Mouse (Mus musculus): Measurements from ENCODE around the gene Olfr1024. TPM values are rescaled to one million over a fixed set of nuclear protein-coding genes. Genes with fewer than 3 reads are reported as not detected.

Olfr1024 gene
- total RNA-seq (2021): not detected
- long read RNA-seq, experiment 1: 0 reads
- long read RNA-seq, experiment 2: 0 reads

DNA sequence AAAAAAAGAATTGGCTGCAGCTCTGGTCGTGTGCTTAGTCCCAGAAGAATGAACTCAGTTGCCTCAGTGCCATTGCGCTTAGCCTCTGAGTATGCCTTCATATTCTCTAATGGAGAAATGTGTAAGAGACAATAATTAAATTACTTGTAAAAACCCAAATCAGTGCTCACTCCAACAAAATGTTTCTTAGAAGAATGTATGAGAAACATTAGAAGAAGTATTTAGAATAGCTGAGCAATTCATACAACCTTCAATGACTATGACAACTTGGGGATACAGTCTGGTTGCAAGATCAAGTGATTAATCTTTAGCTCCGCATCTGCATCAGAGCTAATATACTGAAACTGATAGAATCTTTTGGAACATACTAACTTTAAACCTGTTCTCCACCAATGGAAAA is at the start of gene Olfr1024:
TSS of gene Olfr1024 (minus strand) at position 101 of the 400 bp plus-strand sequence.
- DNase-seq: no peak

- DNase-seq: no peak
Measured at GRCm38 (mm10) chr2:85950137-85950536, 45.3 kb upstream of the Olfr1024 start, which contains the start of gene Olfr1028. Gene Olfr1028 (plus strand): TSS chr2:85950437.

DNA sequence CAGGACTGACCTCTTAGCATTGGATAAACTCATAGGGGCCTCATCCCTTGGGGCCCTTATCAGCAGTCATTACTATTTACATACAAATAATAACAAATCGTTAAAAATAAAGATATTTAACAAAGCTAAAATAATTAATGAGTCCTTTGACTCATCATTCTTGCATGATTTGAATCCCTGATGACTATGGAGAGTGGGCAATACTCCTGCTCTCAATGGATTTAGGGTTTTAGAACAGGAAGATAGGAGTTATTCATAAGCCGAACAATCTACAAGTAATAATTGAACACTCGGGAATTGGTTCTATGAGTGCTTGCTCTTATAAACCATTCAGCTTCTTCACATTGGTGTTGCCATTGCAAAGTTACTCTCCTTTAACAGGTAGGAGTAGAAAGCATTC is 16.4 kb upstream of the Olfr1024 start, which contains the start of gene Olfr1026:
TSS of gene Olfr1026 (plus strand) at position 301 of the 400 bp plus-strand sequence.
- DNase-seq: no peak

DNA sequence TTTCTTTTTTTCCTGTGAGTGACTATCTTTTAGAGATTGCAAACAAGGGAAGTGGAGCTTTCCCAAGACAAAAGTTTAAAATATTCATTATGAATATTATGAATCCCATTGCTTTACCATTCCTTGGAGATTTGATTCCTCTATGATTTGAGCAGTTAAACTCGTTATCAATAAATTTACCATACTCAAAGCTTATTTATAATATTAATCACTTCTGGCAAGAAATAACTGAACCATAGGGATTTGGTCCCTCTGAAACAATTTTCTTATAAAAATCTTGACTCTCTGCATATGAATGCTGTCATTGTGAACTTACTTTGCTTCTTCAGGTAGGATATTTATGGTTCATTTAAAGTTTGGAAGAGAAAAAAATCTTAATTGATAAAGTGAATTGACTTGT is 10.0 kb upstream of the Olfr1024 start, which contains the start of gene Olfr1025-ps1:
TSS of gene Olfr1025-ps1 (plus strand) at position 301 of the 400 bp plus-strand sequence.
- DNase-seq: no peak

DNA sequence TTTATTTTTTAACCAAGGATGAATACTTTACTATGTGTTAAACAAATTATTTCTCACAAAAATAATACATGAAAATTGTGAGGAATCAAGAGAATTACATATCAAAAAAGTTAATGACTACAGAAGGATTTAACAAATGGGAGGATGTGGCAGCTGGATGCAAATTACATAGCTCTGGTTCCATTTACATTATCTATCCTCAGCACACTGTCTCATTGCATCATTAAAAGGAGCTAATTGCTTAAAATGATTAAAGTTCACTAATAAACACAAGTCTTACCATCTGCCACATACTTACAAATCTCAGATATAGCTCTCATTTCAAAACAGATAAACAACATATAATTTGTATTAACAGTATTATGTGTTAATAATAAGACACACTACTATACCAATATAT is 8.3 kb upstream of the Olfr1024 start:
- no peak for DNase-seq

- no peak for DNase-seq
Measured at GRCm38 (mm10) chr2:85885340-85885739, 19.5 kb downstream of the Olfr1024 start, which contains the start of gene Olfr1023. Gene Olfr1023 (plus strand): TSS chr2:85885640.

GRCm38 (mm10) chr2:85868294-85868693 is 36.6 kb downstream of the Olfr1024 start, which contains the start of gene Olfr1022:
Gene Olfr1022 (plus strand): TSS chr2:85868594.
- no peak for DNase-seq

Other genes starting within 250 kb of the Olfr1024 start
- gene Olfr154, start 240.6 kb downstream of the Olfr1024 start, total RNA-seq (2021): not detected
- not detected for gene Olfr1006, start 226.3 kb downstream of the Olfr1024 start, total RNA-seq (2021)
- not detected for gene Olfr1008, start 215.6 kb downstream of the Olfr1024 start, total RNA-seq (2021)
- not detected for gene Olfr1009, start 189.6 kb downstream of the Olfr1024 start, total RNA-seq (2021)
- not detected for gene Olfr1012, start 142.3 kb downstream of the Olfr1024 start, total RNA-seq (2021)
- under 1 TPM in 1 of 2 experiments, not detected in 1; 0.07 TPM for gene Olfr1013, start 138.0 kb downstream of the Olfr1024 start, total RNA-seq (2021)
- gene Olfr1014, start 132.3 kb downstream of the Olfr1024 start, total RNA-seq (2021): not detected
- not detected for gene Olfr1015, start 123.0 kb downstream of the Olfr1024 start, total RNA-seq (2021)
- gene Olfr1016, start 102.5 kb downstream of the Olfr1024 start, total RNA-seq (2021): not detected
- gene Olfr1018, start 86.6 kb downstream of the Olfr1024 start, total RNA-seq (2021): not detected
- gene Olfr1019, start 59.6 kb downstream of the Olfr1024 start, total RNA-seq (2021): not detected
- not detected for gene Olfr1020, start 58.0 kb downstream of the Olfr1024 start, total RNA-seq (2021)
- not detected for gene Olfr1022, start 36.5 kb downstream of the Olfr1024 start, total RNA-seq (2021)
- gene Olfr1023, start 19.4 kb downstream of the Olfr1024 start, total RNA-seq (2021): not detected
- not detected for gene Olfr1025-ps1, start 10.1 kb upstream of the Olfr1024 start, total RNA-seq (2021)
- gene Olfr1026, start 16.5 kb upstream of the Olfr1024 start, total RNA-seq (2021): not detected
- gene Olfr1028, start 45.4 kb upstream of the Olfr1024 start, total RNA-seq (2021): not detected
- gene Olfr1029, start 68.8 kb upstream of the Olfr1024 start, total RNA-seq (2021): not detected
- gene Olfr1030, start 74.2 kb upstream of the Olfr1024 start, total RNA-seq (2021): not detected
- gene Olfr1031, start 85.3 kb upstream of the Olfr1024 start, total RNA-seq (2021): not detected
- gene Olfr1032, start 100.5 kb upstream of the Olfr1024 start, total RNA-seq (2021): not detected
- gene Olfr1033, start 115.6 kb upstream of the Olfr1024 start, total RNA-seq (2021): 1 to 10 TPM; 4.8 to 5.8 TPM
- under 1 TPM in 1 of 2 experiments, not detected in 1; 0.33 TPM for gene Olfr1034, start 140.8 kb upstream of the Olfr1024 start, total RNA-seq (2021)
- not detected for gene Olfr1036, start 168.9 kb upstream of the Olfr1024 start, total RNA-seq (2021)
- not detected for gene Olfr1037, start 182.3 kb upstream of the Olfr1024 start, total RNA-seq (2021)
- not detected for gene Olfr1039, start 230.9 kb upstream of the Olfr1024 start, total RNA-seq (2021)
- not detected for gene Olfr1040, start 241.7 kb upstream of the Olfr1024 start, total RNA-seq (2021)

Measured in adrenal gland, postnatal 36 days (tissue).